Mouse (Mus musculus) liver, postnatal 0 days (tissue): ENCODE measurements at regions not wholly inside any gene's neighbourhood (a gene's known extent, or its start where the extent isn't known, plus 50 kb on each side); places are given as distances from the start of the nearest gene placed in this dataset.

Source experiments
- CTCF ChIP-seq: sonication (generic); IDR thresholded peaks from 2 replicates; pipeline ENCODE4 v1.5.1; 2016; ENCODE audit warnings: antibody characterized with exemption, low read depth
- EP300 ChIP-seq: IDR thresholded peaks from 2 replicates; pipeline ENCODE4 v1.6.1; 2016; ENCODE audit warnings: antibody characterized with exemption, low read depth, mild to moderate bottlenecking

GRCm38 (mm10) chr3:83453462-83453861, 312.7 kb upstream of the Sfrp2 start:
- TF ChIP-seq CTCF (no peak), EP300 (no peak)
